Mouse (Mus musculus) limb, embryonic 14.5 days (tissue): ENCODE results near the gene Emc4. TPM values are rescaled to one million over a fixed set of nuclear protein-coding genes. Genes with fewer than 3 reads are reported as not detected.

ENCODE experiments used
- ATAC-seq: fragments of 200-750 bp; cut with Nextera tagmentation; 2 replicates; pipeline ENCODE4 v1.8.0; 2017; ENCODE audit warnings: low read depth, moderate number of reproducible peaks, moderate TSS enrichment; ENCODE audit not compliant: low FRiP score
- DNase-seq: peaks from one replicate; pipeline ENCODE4 v3.0.0-alpha.2; 2015; ENCODE audit warnings: low spot score
- H3K27ac ChIP-seq: fragments of 300-500 bp; sonication (generic); replicated peaks from 2 replicates; pipeline ENCODE4 v1.5.1; 2014; ENCODE audit warnings: low read depth, mild to moderate bottlenecking, low read length, moderate library complexity, mixed read lengths
- H3K27me3 ChIP-seq: fragments of 300-500 bp; sonication (generic); 2 replicates; pipeline ENCODE4 v1.6.1; 2014; ENCODE audit warnings: low read length, mixed read lengths; ENCODE audit not compliant: control insufficient read depth, insufficient read depth
- H3K36me3 ChIP-seq: fragments of 300-500 bp; sonication (generic); 2 replicates; pipeline ENCODE4 v1.6.1; 2014; ENCODE audit warnings: mild to moderate bottlenecking, low read length, moderate library complexity, mixed read lengths; ENCODE audit not compliant: control insufficient read depth, insufficient read depth
- H3K4me1 ChIP-seq: fragments of 300-500 bp; sonication (generic); 2 replicates; pipeline ENCODE4 v1.6.1; 2014; ENCODE audit warnings: antibody characterized with exemption, low read length, mixed read lengths; ENCODE audit not compliant: control insufficient read depth, insufficient read depth
- H3K4me2 ChIP-seq: fragments of 300-500 bp; sonication (generic); replicated peaks from 2 replicates; pipeline ENCODE4 v1.6.1; 2014; ENCODE audit warnings: low read depth, mild to moderate bottlenecking, low read length, moderate library complexity; ENCODE audit not compliant: severe bottlenecking
- H3K4me3 ChIP-seq: fragments of 300-500 bp; sonication (generic); replicated peaks from 2 replicates; pipeline ENCODE4 v1.5.1; 2014; ENCODE audit warnings: low read length
- H3K9ac ChIP-seq: fragments of 300-500 bp; sonication (generic); 2 replicates; pipeline ENCODE4 v1.6.1; 2014; ENCODE audit warnings: mild to moderate bottlenecking, low read depth, low read length, moderate library complexity; ENCODE audit not compliant: severe bottlenecking
- H3K9me3 ChIP-seq: fragments of 300-500 bp; sonication (generic); 2 replicates; pipeline ENCODE4 v1.6.1; 2016; ENCODE audit warnings: low read length; ENCODE audit not compliant: control insufficient read depth
- POLR2A ChIP-seq: fragments of 200-500 bp; IDR thresholded peaks from 2 replicates; pipeline ENCODE4 v1.8.0; 2012; ENCODE audit warnings: inconsistent platforms, mild to moderate bottlenecking, moderate library complexity, borderline replicate concordance; ENCODE audit not compliant: insufficient read depth, insufficient read length; ENCODE audit errors: extremely low read depth
- WGBS: fragments of 180-500 bp; shearing (Covaris S2); extraction: QIAGEN DNeasy Blood & Tissue Kit; methylation state at CpG from one replicate; pipeline ENCODE4 v1.1.7; 2014; 5-methylcytosine and 5-hydroxymethylcytosine counted together
- polyA plus RNA-seq, 2 experiments: library from polyadenylated mRNA; depleted of rRNA in 1 of 2; stranded (reverse) in 1 of 2; unstranded in 1 of 2; fragments of >200 nt; fragmentation: Nextera tagmentation in 1 of 2; extraction: Ambion mirVana in 1 of 2; gene quantifications; 2 replicates each; pipeline versions ENCODE4 v1.2.1 to v1.2.3; 2012 to 2014

Emc4 gene
- polyA plus RNA-seq, 2 experiments, result 83.0 to 108 TPM

DNA sequence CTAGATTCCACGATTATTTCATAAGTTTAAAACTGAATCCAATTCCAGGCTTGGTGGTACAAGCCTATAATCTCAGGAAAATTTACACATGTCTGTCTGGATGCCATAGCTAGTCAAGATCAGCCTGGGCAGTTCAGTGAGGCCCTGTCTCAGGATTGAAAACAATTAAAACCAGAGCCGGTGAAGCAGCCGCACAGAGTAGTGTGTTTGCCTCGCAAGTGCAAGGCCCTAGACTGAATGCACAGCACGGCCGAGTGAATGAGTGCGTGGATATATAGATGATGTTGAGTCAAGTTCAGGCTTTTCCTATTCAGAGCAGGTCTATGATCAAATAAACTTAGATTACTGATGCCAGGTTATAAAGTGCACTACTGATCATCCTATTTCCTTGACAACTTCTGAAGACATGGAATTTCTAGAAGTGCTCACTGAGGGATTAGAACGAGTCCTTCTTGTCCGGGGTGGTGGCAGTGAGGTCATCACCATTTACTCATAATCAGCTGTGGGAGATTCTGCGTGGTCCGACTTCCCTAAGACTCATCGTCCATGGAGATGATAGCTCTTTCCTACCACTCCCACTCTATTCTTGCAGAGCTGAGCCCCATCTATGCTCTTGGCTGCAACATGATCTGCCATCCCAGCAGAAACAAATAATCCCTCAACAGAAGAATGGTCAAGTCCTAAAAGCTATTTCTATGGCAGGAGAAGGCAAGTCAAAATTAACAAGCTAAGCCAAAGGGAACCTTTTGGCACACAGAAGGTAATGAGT, 7.6 kb downstream of the Emc4 start:
- no peak for TF ChIP-seq POLR2A
- H3K27ac ChIP-seq, result no peak overlapping the region
- H3K4me2 ChIP-seq, result no peak overlapping the region
- no peaks in the 10 kb centered on the region for H3K9me3 ChIP-seq
- no peak for DNase-seq
- ATAC-seq, result no peak
- peaks cover 75% of the 10 kb centered on the region for H3K36me3 ChIP-seq
- no peak overlapping the region for H3K9ac ChIP-seq
- H3K4me1 ChIP-seq, result no peaks in the 10 kb centered on the region
- no peaks in the 10 kb centered on the region for H3K27me3 ChIP-seq
- H3K4me3 ChIP-seq, result no peak overlapping the region
- 89% methylated on average over 12 of the region's 12 CpGs for WGBS

DNA sequence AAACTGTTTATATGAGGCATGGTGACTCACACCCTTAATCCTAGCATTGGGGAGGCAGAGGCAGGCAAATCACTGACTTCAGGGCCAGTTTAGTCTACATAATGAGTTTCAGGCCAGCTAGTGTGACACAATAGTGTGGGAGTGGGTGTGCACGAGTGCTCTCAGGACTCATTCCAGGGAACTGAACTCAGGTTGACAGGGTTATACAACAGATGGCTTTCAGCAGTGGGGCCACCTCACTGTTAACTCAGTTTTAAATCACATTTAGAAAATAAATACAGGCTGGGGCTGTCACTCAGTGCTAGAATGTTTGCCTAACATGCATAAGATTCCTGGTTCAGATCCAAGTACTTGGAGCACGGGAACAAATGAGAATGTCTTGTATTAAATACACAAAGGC, 8.2 kb downstream of the Emc4 start:
- no peaks in the 10 kb centered on the region for H3K27me3 ChIP-seq
- H3K4me3 ChIP-seq, result no peak overlapping the region
- H3K4me2 ChIP-seq, result no peak overlapping the region
- WGBS, result 82% methylated on average over 2 of the region's 2 CpGs
- ATAC-seq (no peak), DNase-seq (no peak)
- H3K27ac ChIP-seq, result no peak overlapping the region
- H3K4me1 ChIP-seq, result no peaks in the 10 kb centered on the region
- no peaks in the 10 kb centered on the region for H3K9me3 ChIP-seq
- H3K36me3 ChIP-seq, result peaks cover 77% of the 10 kb centered on the region
- no peak overlapping the region for H3K9ac ChIP-seq
- TF ChIP-seq POLR2A, result no peak

DNA sequence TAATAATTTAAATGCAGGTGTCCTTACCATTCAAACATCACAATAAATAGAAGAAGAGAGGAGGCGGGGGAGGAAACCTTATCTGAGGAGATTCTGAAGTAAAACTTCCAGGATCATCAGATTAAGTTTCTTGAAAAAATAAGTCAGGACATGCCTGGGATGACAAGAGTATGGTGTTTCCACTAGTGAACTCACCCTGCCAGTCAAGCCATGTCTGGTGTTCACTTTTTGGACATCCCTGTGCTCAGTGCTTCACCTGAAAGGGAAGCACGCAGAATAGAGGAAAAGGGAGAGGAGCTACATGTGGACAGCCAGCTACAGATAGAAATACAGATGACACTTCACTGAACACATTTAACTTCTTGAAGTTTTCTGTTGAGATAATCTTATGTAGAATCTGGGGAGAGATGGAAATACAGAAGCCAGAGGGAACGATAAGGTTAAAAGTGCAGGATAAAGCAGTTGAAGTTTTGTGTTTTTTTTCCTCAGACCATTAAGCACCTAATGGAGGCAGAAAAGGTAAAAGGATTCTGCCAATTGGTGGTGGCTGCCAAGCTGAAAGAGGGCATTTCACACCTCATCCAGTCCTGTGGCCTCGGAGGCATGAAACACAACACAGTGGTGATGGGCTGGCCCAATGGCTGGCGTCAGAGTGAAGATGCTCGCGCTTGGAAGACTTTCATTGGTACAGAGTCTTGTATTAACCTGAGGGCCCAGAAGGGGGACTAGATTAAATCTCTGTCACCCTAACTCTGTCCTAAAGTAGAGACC, 14.0 kb downstream of the Emc4 start:
- 86% methylated on average over 7 of the region's 7 CpGs for WGBS
- peaks cover 57% of the 10 kb centered on the region for H3K36me3 ChIP-seq
- ATAC-seq (no peak), DNase-seq (no peak)
- no peak overlapping the region for H3K4me3 ChIP-seq
- TF ChIP-seq POLR2A, result no peak
- H3K4me1 ChIP-seq, result no peaks in the 10 kb centered on the region
- H3K27me3 ChIP-seq, result no peaks in the 10 kb centered on the region
- H3K27ac ChIP-seq, result no peak overlapping the region
- no peaks in the 10 kb centered on the region for H3K9me3 ChIP-seq
- no peak overlapping the region for H3K9ac ChIP-seq
- H3K4me2 ChIP-seq, result no peak overlapping the region

DNA sequence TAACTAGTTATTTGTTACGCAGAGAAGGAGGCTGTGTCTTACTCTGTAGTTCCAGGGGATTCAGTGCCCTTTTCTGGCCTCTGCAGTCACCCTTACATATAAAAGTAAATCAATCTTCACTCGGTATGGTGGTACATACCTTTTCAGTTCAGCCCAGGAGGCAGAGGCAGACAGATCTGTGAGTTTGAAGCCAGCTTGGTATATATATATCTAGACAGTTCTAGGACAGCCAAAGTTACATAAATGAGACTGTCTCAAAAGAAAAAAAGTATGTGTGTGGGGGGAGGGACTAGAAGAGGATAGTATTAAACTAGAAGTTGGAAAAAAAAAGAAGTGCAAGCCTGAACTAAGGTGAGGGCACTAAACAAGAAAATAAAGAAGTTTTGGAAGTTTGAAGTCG, 19.6 kb downstream of the Emc4 start:
- Histone ChIP-seq H3K9me3 (no peaks in the 10 kb centered on the region), H3K27me3 (no peaks in the 10 kb centered on the region), H3K27ac (no peak overlapping the region), H3K4me2 (no peak overlapping the region), H3K4me1 (no peaks in the 10 kb centered on the region), H3K36me3 (peaks cover 39% of the 10 kb centered on the region), H3K4me3 (no peak overlapping the region), H3K9ac (no peak overlapping the region)
- DNase-seq, result no peak
- ATAC-seq, result no peak
- TF ChIP-seq POLR2A, result no peak
- WGBS, result 86% methylated on average over 3 of the region's 3 CpGs

DNA sequence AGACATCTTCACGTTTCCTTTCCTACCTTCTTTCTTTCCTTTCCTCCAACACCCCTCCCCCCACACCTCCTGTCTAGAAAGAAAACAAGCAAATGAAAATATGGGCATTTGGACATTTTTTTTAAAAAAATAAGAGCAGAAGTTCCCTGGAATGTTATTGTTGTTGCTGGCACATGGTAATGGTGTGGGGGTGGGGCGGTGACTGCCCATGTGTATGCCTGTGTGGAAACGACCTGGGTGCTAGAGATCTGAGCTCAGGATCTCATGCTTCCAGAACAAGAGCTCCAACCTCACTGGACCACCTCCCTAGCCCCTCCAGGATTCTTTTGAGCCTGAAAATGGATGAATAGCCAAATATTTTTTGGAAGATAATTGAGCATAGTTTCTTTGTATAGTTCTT, 26.7 kb downstream of the Emc4 start:
- Histone ChIP-seq H3K4me1 (no peaks in the 10 kb centered on the region), H3K9me3 (no peaks in the 10 kb centered on the region), H3K27me3 (no peaks in the 10 kb centered on the region), H3K4me3 (no peak overlapping the region), H3K4me2 (no peak overlapping the region), H3K9ac (no peak overlapping the region), H3K27ac (no peak overlapping the region), H3K36me3 (peaks cover 17% of the 10 kb centered on the region)
- DNase-seq (no peak), ATAC-seq (no peak)
- WGBS, result 70% methylated on average over 3 of the region's 3 CpGs
- TF ChIP-seq POLR2A, result no peak
